ENCODE assay signal across 8 mouse cellular contexts in genomic region chr10:59981336-59981735, GRCm38 (mm10). TPM values are rescaled to one million over a fixed set of nuclear protein-coding genes. Genes with fewer than 3 reads are reported as not detected.
DNase-seq lines count a peak whose midpoint lies in the region; ATAC-seq and TF ChIP-seq lines count a peak whose summit lies in the region.

No protein-coding gene starts in this region.

- H3K27ac ChIP-seq in hindbrain, embryonic 10.5 days: peak overlapping the region; percentile 45
- H3K27ac ChIP-seq in hindbrain, embryonic 12.5 days: no peak overlapping the region
- H3K27ac ChIP-seq in bone marrow macrophage, adult 2 months (ENCODE audit: insufficient read depth, low read depth, low read length): peak overlapping the region; percentile 28; the same call in 1 of the 2 replicates
- peak overlapping the region; percentile 51 for H3K27ac ChIP-seq in macrophage

- no peak for TF ChIP-seq POLR2A in bone marrow macrophage, adult 2 months (IDR thresholded peaks at IDR 0.05; ENCODE audit: borderline replicate concordance, low read depth, low read length)

- H3K4me2 ChIP-seq in hindbrain, embryonic 12.5 days (replicated peaks): no peak overlapping the region

- peaks cover 12% of the 10 kb centered on the region for H3K4me1 ChIP-seq in hindbrain, embryonic 10.5 days (replicated peaks)
- peaks cover 14% of the 10 kb centered on the region for H3K4me1 ChIP-seq in hindbrain, embryonic 12.5 days
- H3K4me1 ChIP-seq in bone marrow macrophage, adult 2 months (ENCODE audit: control insufficient read depth, insufficient read depth, low read length): peaks cover 36% of the 10 kb centered on the region

- 0 out of 2 replicates have a peak, but pooled peaks have one; percentile 21 for TF ChIP-seq CTCF in bone marrow macrophage, adult 2 months (IDR thresholded peaks at IDR 0.05; ENCODE audit: low read depth, low read length)

- no peak overlapping the region; the same call in 1 of the 2 replicates for H3K9ac ChIP-seq in hindbrain, embryonic 12.5 days

- DNase-seq in hindbrain, embryonic 10.5 days (ENCODE audit: low spot score): no peak
- peak; percentile 54 for DNase-seq in CD4-positive, CD25-positive, alpha-beta regulatory T cell, adult 2 months (ENCODE audit: low read depth, low spot score)
- DNase-seq in cerebellum, postnatal 4 days (ENCODE audit: low spot score in 2 of 2): no peak
- DNase-seq in urinary bladder, postnatal 36 days (ENCODE audit: low spot score in 2 of 2): no peak
- DNase-seq in cerebellum, adult 9-10 months: no peak

- ATAC-seq in hindbrain, embryonic 12.5 days (ENCODE audit: low FRiP score): no peak

- no peaks in the 10 kb centered on the region for H3K79me2 ChIP-seq in macrophage (ENCODE audit: inconsistent target)

- no peaks in the 10 kb centered on the region for H3K27me3 ChIP-seq in hindbrain, embryonic 10.5 days (ENCODE audit: insufficient read depth, poor library complexity, severe bottlenecking)
- no peaks in the 10 kb centered on the region for H3K27me3 ChIP-seq in hindbrain, embryonic 12.5 days

- H3K36me3 ChIP-seq in hindbrain, embryonic 10.5 days: peaks cover 17% of the 10 kb centered on the region
- H3K36me3 ChIP-seq in hindbrain, embryonic 12.5 days: peaks cover 12% of the 10 kb centered on the region
- H3K36me3 ChIP-seq in macrophage (ENCODE audit: inconsistent target): no peaks in the 10 kb centered on the region

- 78% methylated on average over 4 of the region's 4 CpGs for WGBS in hindbrain, embryonic 10.5 days
- WGBS in hindbrain, embryonic 12.5 days: 72% methylated on average over 4 of the region's 4 CpGs
- WGBS in macrophage (ENCODE audit: missing documents): 5% methylated on average over 4 of the region's 4 CpGs

- H3K4me3 ChIP-seq in hindbrain, embryonic 10.5 days: no peak overlapping the region
- H3K4me3 ChIP-seq in hindbrain, embryonic 12.5 days: no peak overlapping the region
- H3K4me3 ChIP-seq in bone marrow macrophage, adult 2 months (ENCODE audit: insufficient read depth, low read length): no peak overlapping the region
- H3K4me3 ChIP-seq in macrophage (ENCODE audit: inconsistent target): no peak overlapping the region

- no peaks in the 10 kb centered on the region for H3K9me3 ChIP-seq in hindbrain, embryonic 10.5 days
- H3K9me3 ChIP-seq in hindbrain, embryonic 12.5 days (replicated peaks): no peaks in the 10 kb centered on the region

RNA-seq across cellular contexts. Expression of gene Ascc1, which starts 21.3 kb away (rescaled TPM):
- 35.8 and 37.0 TPM in 2 replicates for polyA plus RNA-seq in hindbrain, embryonic 10.5 days (2016; fragmentation: Nextera tagmentation; extraction: Ambion mirVana)
- polyA plus RNA-seq in hindbrain, embryonic 12.5 days (2016; fragmentation: Nextera tagmentation; extraction: Ambion mirVana): 36.3 and 38.0 TPM in 2 replicates
- 26.5 and 29.3 TPM in 2 replicates for polyA plus RNA-seq in bone marrow macrophage, adult 2 months (2012; ENCODE audit: insufficient read depth, insufficient read length, missing spikeins)
- 10 to 100 TPM in 17 of 26 experiments, 1 to 10 TPM in 9; 2.1 to 19.5 (median 13.4) TPM for total RNA-seq in macrophage (2018; cell fraction: chromatin; rRNA removed)
- 10 to 100 TPM; 13.3 to 20.7 (median 15.9) TPM for total RNA-seq in macrophage (2018; cell fraction: cytosol; rRNA removed)
- 10 to 100 TPM in 6 of 26 experiments, 1 to 10 TPM in 20; 3.5 to 14.3 (median 8.5) TPM for total RNA-seq in macrophage (2018; cell fraction: nucleus; rRNA removed)
- 14.4 to 20.2 TPM (median 19.0 TPM) in 3 replicates for polyA plus RNA-seq in macrophage (2018)

RNA-seq across cellular contexts. Expression of gene Anapc16, which starts 21.6 kb away (rescaled TPM):
- 111 and 114 TPM in 2 replicates for polyA plus RNA-seq in hindbrain, embryonic 10.5 days (2016; fragmentation: Nextera tagmentation; extraction: Ambion mirVana)
- polyA plus RNA-seq in hindbrain, embryonic 12.5 days (2016; fragmentation: Nextera tagmentation; extraction: Ambion mirVana): 113 and 119 TPM in 2 replicates
- polyA plus RNA-seq in bone marrow macrophage, adult 2 months (2012; ENCODE audit: insufficient read depth, insufficient read length, missing spikeins): 33.2 and 44.1 TPM in 2 replicates
- total RNA-seq in macrophage (2018; cell fraction: chromatin; rRNA removed): 10 to 100 TPM in 24 of 26 experiments, 1 to 10 TPM in 2; 5.2 to 61.8 (median 23.2) TPM
- total RNA-seq in macrophage (2018; cell fraction: cytosol; rRNA removed): 10 to 100 TPM; 25.3 to 57.2 (median 43.1) TPM
- 10 to 100 TPM in 25 of 26 experiments, 1 to 10 TPM in 1; 8.3 to 47.4 (median 24.8) TPM for total RNA-seq in macrophage (2018; cell fraction: nucleus; rRNA removed)
- 30.3 to 42.1 TPM (median 35.4 TPM) in 3 replicates for polyA plus RNA-seq in macrophage (2018)

RNA-seq across cellular contexts. Expression of gene Ddit4, which starts 29.7 kb away (rescaled TPM):
- 37.5 and 37.6 TPM in 2 replicates for polyA plus RNA-seq in hindbrain, embryonic 10.5 days (2016; fragmentation: Nextera tagmentation; extraction: Ambion mirVana)
- 78.1 and 78.6 TPM in 2 replicates for polyA plus RNA-seq in hindbrain, embryonic 12.5 days (2016; fragmentation: Nextera tagmentation; extraction: Ambion mirVana)
- 3.4 and 3.5 TPM in 2 replicates for polyA plus RNA-seq in bone marrow macrophage, adult 2 months (2012; ENCODE audit: insufficient read depth, insufficient read length, missing spikeins)
- total RNA-seq in macrophage (2018; cell fraction: chromatin; rRNA removed): 1 to 10 TPM in 18 of 26 experiments, under 1 TPM in 5, not detected in 3; 0.55 to 7.6 (median 2.5) TPM
- 1 to 10 TPM in 22 of 26 experiments, under 1 TPM in 4; 0.42 to 9.0 (median 3.0) TPM for total RNA-seq in macrophage (2018; cell fraction: cytosol; rRNA removed)
- 10 to 100 TPM in 1 of 26 experiments, 1 to 10 TPM in 23, under 1 TPM in 2; 0.77 to 10.4 (median 3.8) TPM for total RNA-seq in macrophage (2018; cell fraction: nucleus; rRNA removed)
- 2.2 to 4.5 TPM (median 4.1 TPM) in 3 replicates for polyA plus RNA-seq in macrophage (2018)
